Mouse (Mus musculus) liver, embryonic 11.5 days (tissue): ENCODE measurements around the gene Cd84. TPM values are rescaled to one million over a fixed set of nuclear protein-coding genes. Genes with fewer than 3 reads are reported as not detected.
"Not testable (repeated sequence)": the region's sequence is repeated elsewhere in the genome, so short reads cannot be mapped to it uniquely, and the experiment has no call there.

Experiments used
- ATAC-seq: fragments of 200-750 bp; cut with Nextera tagmentation; replicated peaks from 2 replicates; pipeline ENCODE4 v1.8.0; 2017; ENCODE audit warnings: moderate number of reproducible peaks, mild to moderate bottlenecking, moderate TSS enrichment, moderate library complexity; ENCODE audit not compliant: low FRiP score
- DNase-seq: peaks from one replicate; pipeline ENCODE4 v3.0.0-alpha.2; 2017; ENCODE audit warnings: low spot score
- H3K27ac ChIP-seq: fragments of 300-500 bp; sonication (generic); 2 replicates; pipeline ENCODE4 v1.5.1; 2014; ENCODE audit warnings: mild to moderate bottlenecking, low read depth, low read length, control low read depth
- H3K27me3 ChIP-seq: fragments of 300-500 bp; sonication (generic); replicated peaks from 2 replicates; pipeline ENCODE4 v1.6.1; 2014; ENCODE audit warnings: low read length, mixed read lengths; ENCODE audit not compliant: control insufficient read depth, insufficient read depth
- H3K36me3 ChIP-seq: fragments of 300-500 bp; sonication (generic); 2 replicates; pipeline ENCODE4 v1.6.1; 2014; ENCODE audit warnings: mild to moderate bottlenecking, low read length, moderate library complexity, mixed read lengths; ENCODE audit not compliant: control insufficient read depth, insufficient read depth
- H3K4me1 ChIP-seq: fragments of 300-500 bp; sonication (generic); replicated peaks from 2 replicates; pipeline ENCODE4 v1.6.1; 2014; ENCODE audit warnings: low read length, mixed read lengths; ENCODE audit not compliant: control insufficient read depth, insufficient read depth
- H3K4me2 ChIP-seq: fragments of 300-500 bp; sonication (generic); 2 replicates; pipeline ENCODE4 v1.6.1; 2014; ENCODE audit warnings: mild to moderate bottlenecking, control low read depth, moderate library complexity
- H3K4me3 ChIP-seq: fragments of 300-500 bp; sonication (generic); 2 replicates; pipeline ENCODE4 v1.5.1; 2014; ENCODE audit warnings: low read depth, low read length, control low read depth
- H3K9ac ChIP-seq: fragments of 300-500 bp; sonication (generic); 2 replicates; pipeline ENCODE4 v1.6.1; 2014; ENCODE audit warnings: low read depth, low read length, control low read depth
- H3K9me3 ChIP-seq: fragments of 300-500 bp; sonication (generic); 2 replicates; pipeline ENCODE4 v1.6.1; 2016; ENCODE audit warnings: low read length, inconsistent platforms, mixed read lengths; ENCODE audit not compliant: control insufficient read depth
- WGBS: fragments of 180-500 bp; shearing (Covaris S2); extraction: QIAGEN DNeasy Blood & Tissue Kit; methylation state at CpG from one replicate; pipeline ENCODE4 v1.1.7; 2014; 5-methylcytosine and 5-hydroxymethylcytosine counted together
- polyA plus RNA-seq: library from polyadenylated mRNA; unstranded; fragments of >200 nt; fragmentation: Nextera tagmentation; extraction: Ambion mirVana; gene quantifications from 2 replicates; pipeline ENCODE4 v1.2.1, GENCODE M21; 2014

Cd84 gene
- polyA plus RNA-seq, 1 experiment from 2014 or later: 4.3 TPM

DNA sequence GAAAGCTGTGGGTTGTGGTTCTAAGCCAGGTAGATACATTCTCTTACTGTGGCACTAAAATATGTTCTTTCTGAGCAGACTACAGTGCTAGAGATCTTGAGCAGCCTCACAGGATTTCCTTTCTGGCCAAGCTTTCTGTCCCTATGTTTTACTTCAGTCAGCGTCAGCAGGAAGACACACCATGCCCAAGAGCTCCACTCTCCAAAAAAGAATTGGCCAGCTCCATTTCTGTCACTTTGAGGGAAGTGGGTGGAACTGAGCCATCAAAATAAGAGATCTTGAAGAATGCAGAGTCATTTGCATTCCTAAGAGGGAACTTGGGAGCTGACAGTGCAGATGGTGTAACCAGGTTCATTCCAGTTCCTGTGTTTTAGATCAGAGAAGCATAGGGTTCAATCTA, 47.5 kb downstream of the Cd84 start:
- 76% methylated on average over 1 of the region's 1 CpGs for WGBS
- no peak for ATAC-seq

DNA sequence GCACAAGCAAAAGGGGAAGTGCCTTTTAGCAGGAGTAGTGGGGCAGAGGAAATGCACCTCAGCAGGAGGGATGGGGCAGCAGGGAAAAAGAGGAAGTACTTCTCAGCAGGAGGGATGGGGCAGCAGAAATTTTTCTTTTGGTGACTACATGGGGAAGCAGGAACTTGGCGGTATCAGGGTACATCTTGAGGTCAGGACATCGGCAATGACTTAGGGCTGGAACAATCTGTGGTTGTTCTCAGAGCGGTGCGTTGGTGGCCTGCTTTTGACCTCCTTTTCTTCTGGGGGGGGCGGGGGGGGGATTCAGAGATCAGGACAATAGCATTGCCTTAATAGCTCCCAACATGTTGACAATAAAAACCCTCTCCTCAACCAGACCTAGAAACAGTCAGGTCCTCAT, 55.9 kb downstream of the Cd84 start, which contains the start of gene Gm10521:
Gene Gm10521, plus strand, starts transcription at position 301 of the 400 bp plus-strand sequence.
- H3K9ac ChIP-seq, H3K27me3 ChIP-seq, H3K4me2 ChIP-seq, DNase-seq, H3K36me3 ChIP-seq, ATAC-seq, H3K27ac ChIP-seq, H3K4me3 ChIP-seq, H3K4me1 ChIP-seq, H3K9me3 ChIP-seq: not testable (repeated sequence)
- 76% methylated on average over 5 of the region's 5 CpGs for WGBS

More for the DNA sequence above, 47.5 kb downstream of the Cd84 start:
- Histone ChIP-seq H3K4me1 (no peaks in the 10 kb centered on the region), H3K27ac (no peak overlapping the region), H3K36me3 (no peaks in the 10 kb centered on the region), H3K9ac (no peak overlapping the region), H3K4me3 (no peak overlapping the region), H3K9me3 (no peaks in the 10 kb centered on the region), H3K4me2 (no peak overlapping the region), H3K27me3 (no peaks in the 10 kb centered on the region)
- DNase-seq: no peak

DNA sequence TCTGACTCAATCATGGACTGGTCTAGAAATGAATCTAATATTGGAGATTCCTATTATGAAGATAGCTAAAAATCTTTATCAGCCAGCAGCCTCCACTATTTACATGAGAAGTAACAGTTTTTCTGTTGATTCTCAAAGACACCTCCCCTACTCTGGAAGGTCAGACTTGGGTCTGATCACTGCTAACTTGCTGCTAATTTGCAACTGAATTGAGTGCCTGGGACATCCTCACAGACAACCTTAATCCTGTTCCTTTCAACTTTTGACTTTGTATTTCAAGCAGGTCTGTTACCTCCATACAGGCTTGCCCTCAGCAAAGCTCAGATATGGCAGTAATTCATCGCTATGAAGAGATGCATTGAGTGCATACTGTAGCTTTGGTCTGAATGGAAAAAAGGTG, 64.5 kb downstream of the Cd84 start:
- 72% methylated on average over 1 of the region's 1 CpGs for WGBS

DNA sequence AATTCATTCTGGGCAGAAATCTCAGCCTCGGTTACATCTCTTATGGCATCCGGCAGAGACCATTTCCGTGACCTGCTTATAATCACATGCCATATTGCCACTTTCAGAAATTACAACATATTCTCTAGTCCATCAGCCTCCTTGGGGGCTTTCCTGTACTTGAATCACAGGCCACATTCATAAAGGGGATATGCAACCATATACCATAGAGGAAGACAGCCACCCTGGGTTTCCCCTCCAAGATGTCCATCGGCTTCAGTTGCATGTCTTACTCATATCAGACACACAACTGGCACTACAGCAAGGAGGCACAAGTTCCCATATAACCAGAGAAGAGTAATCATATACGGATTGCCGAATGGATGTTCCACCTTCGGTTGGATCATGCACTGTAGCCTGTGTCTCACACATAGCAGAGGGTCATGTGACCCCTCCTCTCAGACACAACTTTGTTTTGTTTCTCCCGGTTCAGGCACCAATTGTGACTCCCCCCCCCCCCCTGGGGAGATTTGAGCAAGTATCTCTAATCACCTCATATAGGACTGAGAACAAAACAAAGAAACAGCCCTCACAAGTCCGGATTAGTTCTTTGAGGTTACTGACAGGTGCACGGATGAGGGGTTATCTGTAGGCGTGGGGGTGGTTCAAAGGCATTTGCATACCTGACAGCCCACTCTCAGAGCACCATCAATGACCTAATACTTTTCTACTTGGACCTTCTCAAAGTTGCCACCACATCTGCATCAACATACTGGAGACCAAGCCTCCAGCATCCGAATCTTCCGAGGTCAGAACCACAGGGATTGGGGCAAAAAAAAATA, 76.4 kb downstream of the Cd84 start:
- Histone ChIP-seq H3K9me3 (no peaks in the 10 kb centered on the region), H3K4me1 (no peaks in the 10 kb centered on the region), H3K4me3 (no peak overlapping the region), H3K36me3 (no peaks in the 10 kb centered on the region), H3K9ac (no peak overlapping the region), H3K27ac (no peak overlapping the region), H3K27me3 (no peaks in the 10 kb centered on the region), H3K4me2 (no peak overlapping the region)
- WGBS: 82% methylated on average over 13 of the region's 13 CpGs
- no peak for ATAC-seq
- no peak for DNase-seq

More for the DNA sequence above, 64.5 kb downstream of the Cd84 start:
- Histone ChIP-seq H3K4me1 (no peaks in the 10 kb centered on the region), H3K27ac (no peak overlapping the region), H3K4me3 (no peak overlapping the region), H3K4me2 (no peak overlapping the region), H3K36me3 (no peaks in the 10 kb centered on the region), H3K9ac (no peak overlapping the region), H3K9me3 (no peaks in the 10 kb centered on the region), H3K27me3 (no peaks in the 10 kb centered on the region)
- DNase-seq (no peak), ATAC-seq (no peak)

DNA sequence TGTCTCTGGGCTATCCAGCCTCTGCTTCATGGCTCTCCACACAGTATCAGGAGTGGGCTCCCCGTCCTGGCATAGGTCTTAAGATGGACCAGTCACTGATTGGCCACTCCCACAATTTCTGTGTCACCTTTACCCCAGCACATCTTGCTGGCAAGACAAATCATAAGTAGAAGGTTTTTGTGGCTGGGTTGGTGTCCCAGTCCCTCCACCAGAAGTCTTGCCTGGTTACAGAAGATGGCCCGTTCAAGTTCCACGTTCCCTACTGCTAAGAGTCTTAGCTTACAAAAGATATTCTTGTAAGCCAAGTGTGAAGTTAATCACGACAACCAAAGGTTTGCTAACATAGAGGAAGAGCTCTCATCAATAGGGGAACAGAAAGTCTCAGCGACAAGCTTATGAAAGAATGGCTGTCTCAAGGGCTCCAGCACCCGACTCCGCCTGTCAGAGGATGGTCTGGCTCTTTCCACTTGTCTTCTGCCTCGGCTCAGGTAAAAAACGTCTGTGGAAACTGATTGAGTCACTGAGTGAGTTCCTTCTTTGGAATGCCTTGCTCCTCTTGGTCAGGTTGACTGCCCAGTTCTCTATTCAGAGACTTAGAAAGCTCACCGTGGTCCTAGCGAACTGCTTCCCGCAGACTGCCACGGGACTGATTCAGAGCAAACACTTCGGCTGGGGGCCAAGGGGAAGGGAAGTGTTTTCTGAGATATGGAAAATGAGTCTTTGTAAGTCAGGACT, 78.0 kb downstream of the Cd84 start, which contains the start of gene Slamf6:
Gene Slamf6, plus strand, starts transcription at position 211 of the 735 bp plus-strand sequence.
- Histone ChIP-seq H3K4me3 (no peak within 1 kb of the TSS), H3K9me3 (no peaks in the 10 kb centered on the region), H3K27me3 (no peaks in the 10 kb centered on the region), H3K9ac (no peak within 1 kb of the TSS), H3K36me3 (no peaks in the 10 kb centered on the region), H3K4me2 (no peak within 1 kb of the TSS), H3K27ac (no peak within 1 kb of the TSS), H3K4me1 (no peaks in the 10 kb centered on the region)
- ATAC-seq (no peak), DNase-seq (no peak)
- WGBS: 62% methylated on average over 14 of the region's 14 CpGs

DNA sequence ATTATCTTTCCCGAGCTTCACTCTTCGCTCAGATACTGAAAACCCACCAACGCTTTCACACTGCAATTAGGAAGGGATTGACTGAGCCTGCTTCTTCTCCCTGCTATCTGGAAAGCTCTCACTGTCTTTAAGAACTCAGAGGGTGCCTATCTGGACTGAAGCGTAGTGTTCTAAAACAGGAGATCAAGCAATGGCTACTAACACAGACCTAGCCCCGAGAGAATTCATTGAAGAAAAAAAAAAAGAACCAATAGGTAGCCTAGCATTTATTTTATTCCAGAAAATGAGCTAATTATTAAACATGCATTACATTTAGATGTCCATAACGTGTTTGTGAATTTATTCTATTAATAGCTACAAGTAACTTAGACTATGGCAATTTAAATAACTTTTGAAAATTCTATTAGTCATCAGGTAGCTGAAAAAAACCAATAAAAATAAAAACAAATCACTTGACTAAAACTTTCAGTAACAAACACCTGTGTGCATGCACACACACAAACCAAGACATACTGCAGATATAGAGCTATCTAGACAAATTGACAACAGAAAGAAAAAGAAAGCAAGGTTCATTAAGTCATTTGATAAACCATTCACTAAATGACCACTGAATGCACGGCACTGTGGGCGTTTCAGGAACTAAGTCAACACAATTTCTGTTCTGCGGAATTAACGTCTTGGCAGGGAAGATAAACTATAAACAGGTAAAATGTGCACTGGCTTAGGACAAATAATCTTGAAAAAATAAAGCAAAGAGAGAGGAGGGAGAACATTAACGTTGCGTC, 78.8 kb downstream of the Cd84 start:
- Histone ChIP-seq H3K36me3 (no peaks in the 10 kb centered on the region), H3K9ac (no peak overlapping the region), H3K4me2 (no peak overlapping the region), H3K27ac (no peak overlapping the region), H3K4me3 (no peak overlapping the region), H3K4me1 (no peaks in the 10 kb centered on the region), H3K9me3 (no peaks in the 10 kb centered on the region), H3K27me3 (no peaks in the 10 kb centered on the region)
- WGBS: 70% methylated on average over 12 of the region's 12 CpGs
- no peak for ATAC-seq
- no peak for DNase-seq

DNA sequence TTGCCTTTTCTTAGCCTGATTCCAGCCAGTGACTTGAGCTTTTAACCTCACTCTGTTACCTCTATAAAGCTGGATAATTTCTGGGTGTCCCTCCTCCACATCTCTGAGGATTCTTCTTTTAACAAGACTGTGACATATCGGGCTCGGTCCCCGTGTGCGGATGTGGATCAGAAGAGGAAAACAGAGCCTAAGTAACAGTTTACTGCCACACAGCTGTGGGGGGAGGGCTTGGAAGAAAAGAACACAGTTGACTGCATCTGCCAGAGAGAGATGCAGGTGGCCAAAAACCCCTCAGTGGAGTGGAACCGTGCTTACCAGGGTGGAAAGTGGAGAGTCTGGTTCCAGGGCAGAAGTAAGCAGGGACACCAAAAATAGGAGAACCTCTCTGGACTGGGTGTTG, 79.7 kb downstream of the Cd84 start:
- H3K4me3 ChIP-seq: no peak overlapping the region
- 87% methylated on average over 5 of the region's 5 CpGs for WGBS
- H3K9me3 ChIP-seq: no peaks in the 10 kb centered on the region
- no peaks in the 10 kb centered on the region for H3K27me3 ChIP-seq
- no peak for ATAC-seq
- H3K27ac ChIP-seq: no peak overlapping the region
- no peak overlapping the region for H3K9ac ChIP-seq
- H3K4me1 ChIP-seq: no peaks in the 10 kb centered on the region
- DNase-seq: no peak
- H3K36me3 ChIP-seq: no peaks in the 10 kb centered on the region
- H3K4me2 ChIP-seq: no peak overlapping the region

DNA sequence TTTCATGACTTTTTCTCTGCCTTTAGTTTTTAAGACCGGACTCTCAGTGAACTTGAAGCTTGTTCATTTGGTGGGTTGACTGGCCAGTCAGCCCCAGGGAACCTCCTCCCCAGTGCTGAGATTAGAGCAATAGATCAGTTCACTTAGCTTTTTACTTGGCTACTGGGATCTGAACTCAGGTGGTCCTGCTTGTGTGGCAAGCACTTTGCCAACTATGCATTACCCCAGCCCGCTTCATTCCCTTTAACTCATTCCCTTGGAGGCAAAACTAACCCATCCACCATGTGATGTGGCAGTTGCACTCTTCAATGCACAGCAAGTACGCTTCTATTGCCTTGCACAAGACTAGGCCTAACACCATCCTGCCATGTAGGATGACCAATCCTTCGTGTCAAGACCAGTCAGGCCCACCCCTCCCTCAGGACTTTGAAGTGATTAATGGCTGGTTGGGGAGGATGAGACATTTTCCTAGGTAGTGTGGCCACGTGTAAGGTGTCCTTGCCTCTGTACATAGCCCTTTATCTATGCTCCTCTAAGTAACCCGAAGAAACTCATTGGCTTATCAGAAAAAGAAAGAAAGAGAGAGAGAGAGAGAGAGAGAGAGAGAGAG, 80.5 kb downstream of the Cd84 start:
- Histone ChIP-seq H3K4me2 (no peak overlapping the region), H3K4me3 (no peak overlapping the region), H3K27me3 (no peaks in the 10 kb centered on the region), H3K9me3 (no peaks in the 10 kb centered on the region), H3K4me1 (no peaks in the 10 kb centered on the region), H3K27ac (no peak overlapping the region), H3K36me3 (no peaks in the 10 kb centered on the region), H3K9ac (no peak overlapping the region)
- ATAC-seq (no peak), DNase-seq (no peak)
- WGBS: 74% methylated on average over 6 of the region's 6 CpGs
